Mouse (Mus musculus): Measurements from ENCODE around the gene Ccdc183. TPM values are rescaled to one million over a fixed set of nuclear protein-coding genes. Genes with fewer than 3 reads are reported as not detected.

The Ccdc183 gene
- total RNA-seq, 1 experiment from 2014 or later: not detected

GRCm38 (mm10) chr2:25569323-25569722, 48.2 kb downstream of the Ccdc183 start:
- ATAC-seq (replicated peaks in 1 of 2; ENCODE audit: insufficient read depth in 1 of 2, low FRiP score in 2 of 2, low TSS enrichment in 1 of 2, low read depth in 1 of 2, poor library complexity in 2 of 2, severe bottlenecking in 2 of 2): no peak

- ATAC-seq (replicated peaks in 1 of 2; ENCODE audit: insufficient read depth in 1 of 2, low FRiP score in 2 of 2, low TSS enrichment in 1 of 2, low read depth in 1 of 2, poor library complexity in 2 of 2, severe bottlenecking in 2 of 2): no peak
Observed at GRCm38 (mm10) chr2:25568473-25569019, 48.9 kb downstream of the Ccdc183 start.

GRCm38 (mm10) chr2:25566558-25566957, 50.9 kb downstream of the Ccdc183 start:
- no peak for ATAC-seq (replicated peaks in 1 of 2; ENCODE audit: insufficient read depth in 1 of 2, low FRiP score in 2 of 2, low TSS enrichment in 1 of 2, low read depth in 1 of 2, poor library complexity in 2 of 2, severe bottlenecking in 2 of 2)

DNA sequence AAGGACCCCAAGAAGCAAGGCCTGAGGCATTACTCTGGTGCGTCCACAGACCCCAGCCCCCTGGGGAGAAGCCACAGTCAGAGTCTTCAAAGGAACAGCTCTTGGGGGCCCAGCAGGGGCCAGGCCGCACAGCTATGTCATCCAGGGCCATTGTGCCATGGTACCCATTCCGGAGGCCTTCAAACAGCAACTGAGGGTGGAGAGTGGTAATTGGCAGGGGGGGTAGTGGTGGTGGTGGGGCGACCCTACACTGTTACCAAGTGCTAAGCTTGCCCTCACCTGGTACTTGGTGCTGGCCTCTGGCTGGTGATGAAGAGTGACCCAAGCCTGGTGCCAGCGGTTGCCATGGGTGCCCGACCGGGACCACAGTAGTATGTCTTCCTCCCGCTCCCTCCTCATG, 51.7 kb downstream of the Ccdc183 start:
- no peak for ATAC-seq (replicated peaks in 1 of 2; ENCODE audit: insufficient read depth in 1 of 2, low FRiP score in 2 of 2, low TSS enrichment in 1 of 2, low read depth in 1 of 2, poor library complexity in 2 of 2, severe bottlenecking in 2 of 2)

- ATAC-seq (replicated peaks in 1 of 2; ENCODE audit: insufficient read depth in 1 of 2, low FRiP score in 2 of 2, low TSS enrichment in 1 of 2, low read depth in 1 of 2, poor library complexity in 2 of 2, severe bottlenecking in 2 of 2): no peak
Observed at GRCm38 (mm10) chr2:25561946-25562345, 55.5 kb downstream of the Ccdc183 start.

DNA sequence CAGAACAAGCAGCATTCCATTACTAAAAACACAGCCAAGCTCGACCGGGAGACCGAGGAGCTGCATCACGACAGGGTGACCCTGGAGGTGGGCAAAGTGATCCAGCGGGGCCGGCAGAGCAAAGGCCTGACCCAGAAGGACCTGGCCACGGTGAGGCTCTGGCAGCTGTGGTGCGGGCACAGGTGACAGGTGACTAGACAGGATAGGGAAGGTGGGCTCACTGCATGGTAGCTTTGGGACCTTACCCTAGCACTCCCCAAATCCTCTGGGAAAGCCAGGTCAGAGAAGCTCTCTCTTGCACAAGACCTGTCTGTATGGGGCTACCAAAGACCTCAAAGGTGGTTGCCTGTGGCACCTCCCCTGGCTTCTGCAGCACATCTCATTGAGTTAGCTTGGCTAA, 56.9 kb downstream of the Ccdc183 start:
- no peak for ATAC-seq (replicated peaks in 1 of 2; ENCODE audit: insufficient read depth in 1 of 2, low FRiP score in 2 of 2, low TSS enrichment in 1 of 2, low read depth in 1 of 2, poor library complexity in 2 of 2, severe bottlenecking in 2 of 2)

- no peak for ATAC-seq (replicated peaks in 1 of 2; ENCODE audit: insufficient read depth in 1 of 2, low FRiP score in 2 of 2, low TSS enrichment in 1 of 2, low read depth in 1 of 2, poor library complexity in 2 of 2, severe bottlenecking in 2 of 2)
Observed at GRCm38 (mm10) chr2:25558774-25559173, 58.7 kb downstream of the Ccdc183 start.

Other genes starting within 250 kb of the Ccdc183 start
- 3.3 and 12.1 TPM in 2 replicates for gene Sapcd2, start 245.4 kb downstream of the Ccdc183 start, total RNA-seq (2017)
- gene Entpd2, start 221.8 kb downstream of the Ccdc183 start, total RNA-seq (2017): not detected in 2 replicates
- gene Npdc1, start 218.3 kb downstream of the Ccdc183 start, total RNA-seq (2017): 0.74 and 2.3 TPM in 2 replicates
- 23.6 and 28.5 TPM in 2 replicates for gene Fut7, start 194.4 kb downstream of the Ccdc183 start, total RNA-seq (2017)
- 52.7 and 57.5 TPM in 2 replicates for gene Abca2, start 189.0 kb downstream of the Ccdc183 start, total RNA-seq (2017)
- not detected in 2 replicates for gene Clic3, start 160.8 kb downstream of the Ccdc183 start, total RNA-seq (2017)
- 27.5 and 28.0 TPM in 2 replicates for gene Paxx, start 156.6 kb downstream of the Ccdc183 start, total RNA-seq (2017)
- 3.4 and 3.5 TPM in 2 replicates for gene Ptgds, start 147.6 kb downstream of the Ccdc183 start, total RNA-seq (2017)
- not detected in 2 replicates for gene Lcn12, start 123.8 kb downstream of the Ccdc183 start, total RNA-seq (2017)
- gene Fbxw5, start 116.9 kb downstream of the Ccdc183 start, total RNA-seq (2017): 20.6 and 25.1 TPM in 2 replicates
- gene C8g, start 116.0 kb downstream of the Ccdc183 start, total RNA-seq (2017): 0.35 and 2.0 TPM in 2 replicates
- gene Traf2, start 70.7 kb downstream of the Ccdc183 start, total RNA-seq (2017): 18.0 and 20.2 TPM in 2 replicates
- 68.7 and 71.1 TPM in 2 replicates for gene Edf1, start 59.8 kb downstream of the Ccdc183 start, total RNA-seq (2017)
- 1.1 and 4.8 TPM in 2 replicates for gene Mamdc4, start 42.8 kb downstream of the Ccdc183 start, total RNA-seq (2017)
- gene Phpt1, start 42.5 kb downstream of the Ccdc183 start, total RNA-seq (2017): 27.8 and 63.7 TPM in 2 replicates
- gene Ajm1, start 35.9 kb downstream of the Ccdc183 start, total RNA-seq (2017): 0.40 TPM in 1 of 2 replicates, not detected in the other
- 56.5 and 67.0 TPM in 2 replicates for gene Rabl6, start 9.2 kb downstream of the Ccdc183 start, total RNA-seq (2017)
- gene Tmem141, start 4.3 kb upstream of the Ccdc183 start, total RNA-seq (2017): 22.2 and 28.8 TPM in 2 replicates
- gene Fcna, start 10.4 kb upstream of the Ccdc183 start, total RNA-seq (2017): 0.94 TPM in 1 of 2 replicates, not detected in the other
- not detected in 2 replicates for gene Lcn8, start 35.4 kb upstream of the Ccdc183 start, total RNA-seq (2017)
- gene Lcn5, start 40.3 kb upstream of the Ccdc183 start, total RNA-seq (2017): not detected in 2 replicates
- gene Lcn6, start 59.1 kb upstream of the Ccdc183 start, total RNA-seq (2017): not detected in 2 replicates
- gene Lcn10, start 65.0 kb upstream of the Ccdc183 start, total RNA-seq (2017): not detected in 2 replicates
- not detected in 2 replicates for gene Obp2a, start 82.4 kb upstream of the Ccdc183 start, total RNA-seq (2017)
- 6.4 and 11.8 TPM in 2 replicates for gene Bmyc, start 89.1 kb upstream of the Ccdc183 start, total RNA-seq (2017)
- gene Obp2b, start 119.3 kb upstream of the Ccdc183 start, total RNA-seq (2017): not detected in 2 replicates
- gene Lcn3, start 147.9 kb upstream of the Ccdc183 start, total RNA-seq (2017): not detected in 2 replicates
- gene Lcn11, start 159.3 kb upstream of the Ccdc183 start, total RNA-seq (2017): not detected in 2 replicates
- gene Gm13539, start 164.6 kb upstream of the Ccdc183 start, total RNA-seq (2017): not detected in 2 replicates
- gene Glt6d1, start 198.2 kb upstream of the Ccdc183 start, total RNA-seq (2017): not detected in 2 replicates
- gene Lcn9, start 205.5 kb upstream of the Ccdc183 start, total RNA-seq (2017): not detected in 2 replicates
- gene Sohlh1, start 229.6 kb upstream of the Ccdc183 start, total RNA-seq (2017): not detected in 2 replicates
- gene Kcnt1, start 246.1 kb upstream of the Ccdc183 start, total RNA-seq (2017): not detected in 2 replicates